Mouse (Mus musculus): Measurements from ENCODE around the gene Tgm4. TPM values are rescaled to one million over a fixed set of nuclear protein-coding genes. Genes with fewer than 3 reads are reported as not detected.

Gene Tgm4
- 0.53 and 0.57 TPM in 2 replicates for polyA plus RNA-seq (2015; fragmentation: Nextera tagmentation; extraction: Ambion mirVana)

- 79% methylated on average over 4 of the region's 4 CpGs for WGBS
- Histone ChIP-seq H3K36me3 (no peaks in the 10 kb centered on the region), H3K27me3 (replicated peaks) (no peaks in the 10 kb centered on the region), H3K4me1 (no peaks in the 10 kb centered on the region), H3K9me3 (no peaks in the 10 kb centered on the region), H3K4me2 (no peak within 1 kb of the TSS), H3K4me3 (replicated peaks) (no peak within 1 kb of the TSS), H3K9ac (no peak within 1 kb of the TSS), H3K27ac (no peak within 1 kb of the TSS)
- no peak for ATAC-seq (ENCODE audit: insufficient read depth, low FRiP score, low read depth)
These were observed at the start of gene Tgm4 for GRCm38 (mm10) chr9:123034426-123034825. Gene Tgm4 (plus strand): TSS chr9:123034726.

GRCm38 (mm10) chr9:122998406-122999192 is 35.9 kb upstream of the Tgm4 start:
- H3K27ac ChIP-seq, result no peak overlapping the region
- H3K27me3 ChIP-seq (replicated peaks), result no peaks in the 10 kb centered on the region
- no peaks in the 10 kb centered on the region for H3K9me3 ChIP-seq
- WGBS, result 90% methylated on average over 10 of the region's 10 CpGs
- H3K4me3 ChIP-seq (replicated peaks), result no peak overlapping the region
- H3K4me2 ChIP-seq, result no peak overlapping the region
- H3K36me3 ChIP-seq, result peaks cover 38% of the 10 kb centered on the region
- ATAC-seq (ENCODE audit: insufficient read depth, low FRiP score, low read depth), result no peak
- no peaks in the 10 kb centered on the region for H3K4me1 ChIP-seq
- no peak overlapping the region for H3K9ac ChIP-seq

- 92% methylated on average over 4 of the region's 4 CpGs for WGBS
- Histone ChIP-seq H3K9ac (no peak overlapping the region), H3K27ac (no peak overlapping the region), H3K27me3 (replicated peaks) (no peaks in the 10 kb centered on the region), H3K36me3 (peaks cover 35% of the 10 kb centered on the region), H3K4me2 (no peak overlapping the region), H3K4me3 (replicated peaks) (no peak overlapping the region), H3K4me1 (no peaks in the 10 kb centered on the region), H3K9me3 (no peaks in the 10 kb centered on the region)
- ATAC-seq (ENCODE audit: insufficient read depth, low FRiP score, low read depth), result no peak
These were observed 35.3 kb upstream of the Tgm4 start for GRCm38 (mm10) chr9:122999193-122999586.

- no peak overlapping the region for H3K9ac ChIP-seq
- H3K36me3 ChIP-seq, result peaks cover 44% of the 10 kb centered on the region
- H3K27me3 ChIP-seq (replicated peaks), result no peaks in the 10 kb centered on the region
- WGBS, result 100% methylated on average over 2 of the region's 2 CpGs
- no peaks in the 10 kb centered on the region for H3K9me3 ChIP-seq
- no peak overlapping the region for H3K27ac ChIP-seq
- H3K4me2 ChIP-seq, result no peak overlapping the region
- no peak overlapping the region for H3K4me3 ChIP-seq (replicated peaks)
- no peak for ATAC-seq (ENCODE audit: insufficient read depth, low FRiP score, low read depth)
- no peaks in the 10 kb centered on the region for H3K4me1 ChIP-seq
These were observed 29.8 kb upstream of the Tgm4 start for GRCm38 (mm10) chr9:123004718-123005117.

GRCm38 (mm10) chr9:123006071-123006470 is 28.5 kb upstream of the Tgm4 start:
- Histone ChIP-seq H3K4me1 (no peaks in the 10 kb centered on the region), H3K27me3 (replicated peaks) (no peaks in the 10 kb centered on the region), H3K9me3 (no peaks in the 10 kb centered on the region), H3K36me3 (peaks cover 49% of the 10 kb centered on the region), H3K9ac (no peak overlapping the region), H3K4me2 (no peak overlapping the region), H3K4me3 (replicated peaks) (no peak overlapping the region), H3K27ac (no peak overlapping the region)
- 73% methylated on average over 6 of the region's 6 CpGs for WGBS
- ATAC-seq (ENCODE audit: insufficient read depth, low FRiP score, low read depth), result no peak

GRCm38 (mm10) chr9:123020995-123021631 is 13.4 kb upstream of the Tgm4 start, which contains the start of gene Tmem42:
Gene Tmem42 (plus strand): TSS chr9:123021326.
- peaks cover 8% of the 10 kb centered on the region for H3K36me3 ChIP-seq
- no peaks in the 10 kb centered on the region for H3K27me3 ChIP-seq (replicated peaks)
- 0% methylated on average over 54 of the region's 69 CpGs for WGBS
- peak; percentile 98 for ATAC-seq (ENCODE audit: insufficient read depth, low FRiP score, low read depth)
- peak within 1 kb of the TSS; percentile 65 for H3K9ac ChIP-seq
- peak within 1 kb of the TSS; percentile 92 for H3K27ac ChIP-seq
- peak within 1 kb of the TSS; percentile 62 for H3K4me3 ChIP-seq (replicated peaks)
- H3K4me1 ChIP-seq, result peaks cover 5% of the 10 kb centered on the region
- no peaks in the 10 kb centered on the region for H3K9me3 ChIP-seq
- peak within 1 kb of the TSS; percentile 79 for H3K4me2 ChIP-seq

- H3K4me1 ChIP-seq, result peaks cover 5% of the 10 kb centered on the region
- peaks cover 6% of the 10 kb centered on the region; the same call in 1 of the 2 replicates for H3K36me3 ChIP-seq
- H3K9me3 ChIP-seq, result no peaks in the 10 kb centered on the region
- H3K27ac ChIP-seq, result no peak overlapping the region; the same call in 1 of the 2 replicates
- H3K27me3 ChIP-seq (replicated peaks), result no peaks in the 10 kb centered on the region
- H3K4me2 ChIP-seq, result peak overlapping the region; percentile 79
- peak overlapping the region; percentile 62 for H3K4me3 ChIP-seq (replicated peaks)
- WGBS, result 37% methylated on average over 16 of the region's 24 CpGs
- 0 out of 2 replicates have a peak overlapping the region, but pooled peaks have one; percentile 6 for H3K9ac ChIP-seq
- no peak; the same call in 1 of the 2 replicates for ATAC-seq (ENCODE audit: insufficient read depth, low FRiP score, low read depth)
These were observed 12.7 kb upstream of the Tgm4 start for GRCm38 (mm10) chr9:123021636-123022379.

GRCm38 (mm10) chr9:123024201-123024600 is 10.3 kb upstream of the Tgm4 start:
- Histone ChIP-seq H3K36me3 (no peaks in the 10 kb centered on the region), H3K9ac (no peak overlapping the region), H3K9me3 (no peaks in the 10 kb centered on the region), H3K4me3 (replicated peaks) (no peak overlapping the region), H3K27ac (no peak overlapping the region), H3K27me3 (replicated peaks) (no peaks in the 10 kb centered on the region), H3K4me1 (peaks cover 5% of the 10 kb centered on the region), H3K4me2 (no peak overlapping the region)
- WGBS, result 85% methylated on average over 2 of the region's 2 CpGs
- no peak for ATAC-seq (ENCODE audit: insufficient read depth, low FRiP score, low read depth)

- Histone ChIP-seq H3K9me3 (no peaks in the 10 kb centered on the region), H3K36me3 (no peaks in the 10 kb centered on the region), H3K4me3 (replicated peaks) (no peak overlapping the region), H3K9ac (no peak overlapping the region), H3K4me2 (no peak overlapping the region), H3K27me3 (replicated peaks) (no peaks in the 10 kb centered on the region), H3K27ac (no peak overlapping the region), H3K4me1 (no peaks in the 10 kb centered on the region)
- 77% methylated on average over 13 of the region's 13 CpGs for WGBS
- no peak for ATAC-seq (ENCODE audit: insufficient read depth, low FRiP score, low read depth)
These were observed 2.9 kb upstream of the Tgm4 start for GRCm38 (mm10) chr9:123031496-123032246.

- Histone ChIP-seq H3K27ac (no peak overlapping the region), H3K36me3 (no peaks in the 10 kb centered on the region), H3K4me3 (replicated peaks) (no peak overlapping the region), H3K9me3 (no peaks in the 10 kb centered on the region), H3K9ac (no peak overlapping the region), H3K27me3 (replicated peaks) (no peaks in the 10 kb centered on the region), H3K4me1 (no peaks in the 10 kb centered on the region), H3K4me2 (no peak overlapping the region)
- no peak for ATAC-seq (ENCODE audit: insufficient read depth, low FRiP score, low read depth)
- WGBS, result 81% methylated on average over 1 of the region's 1 CpGs
These were observed 13.1 kb downstream of the Tgm4 start for GRCm38 (mm10) chr9:123047665-123048064.

- Histone ChIP-seq H3K36me3 (no peaks in the 10 kb centered on the region), H3K4me3 (replicated peaks) (no peak overlapping the region), H3K9ac (no peak overlapping the region), H3K27ac (no peak overlapping the region), H3K9me3 (no peaks in the 10 kb centered on the region), H3K4me1 (no peaks in the 10 kb centered on the region), H3K27me3 (replicated peaks) (no peaks in the 10 kb centered on the region), H3K4me2 (no peak overlapping the region)
- ATAC-seq (ENCODE audit: insufficient read depth, low FRiP score, low read depth), result no peak
These were observed 24.3 kb downstream of the Tgm4 start for GRCm38 (mm10) chr9:123058724-123059292.
